Comparison of ENCODE assay signal across 21 mouse cellular contexts in the genomic region with DNA sequence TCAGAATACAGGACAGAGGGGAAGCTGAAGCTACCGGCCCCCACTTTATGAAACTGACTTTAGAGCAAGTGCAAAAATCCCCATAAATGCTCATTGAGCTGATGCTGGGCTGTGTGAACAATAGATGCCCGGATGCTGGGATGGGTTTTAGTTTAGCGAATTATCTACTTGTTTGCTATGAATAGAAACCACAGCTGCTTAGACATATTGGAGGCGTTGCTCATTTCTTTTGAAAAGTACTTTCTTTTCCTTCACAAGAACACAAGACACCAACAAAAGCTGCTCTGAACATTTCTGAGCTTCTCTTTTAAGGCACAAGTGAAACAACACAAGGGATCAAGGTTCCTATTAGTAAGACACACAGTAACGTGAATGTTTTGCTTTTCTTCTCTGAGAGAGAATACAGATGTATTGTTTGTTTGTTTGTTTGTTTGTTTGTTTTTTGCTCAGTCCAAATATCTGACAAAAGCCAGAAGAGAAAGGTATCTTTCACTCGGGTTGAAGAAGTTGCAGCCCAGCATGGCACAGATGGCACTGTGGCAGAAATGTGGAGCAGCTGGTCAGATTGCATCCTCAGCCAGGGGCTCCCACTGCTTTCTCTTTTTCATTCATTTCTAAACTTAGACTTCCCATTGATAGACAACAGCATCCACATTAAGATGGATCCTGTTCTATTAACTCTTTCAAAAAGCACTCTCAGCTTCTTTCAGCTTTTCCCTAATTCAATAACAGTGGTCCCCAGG.
DNase-seq lines count a peak whose midpoint lies in the region; ATAC-seq lines count a peak whose summit lies in the region.
"Had no signal": no experiment of that assay in that cellular context is flagged by ENCODE, and none has a peak within 500 bp of the region (broad histone marks: within the 10 kb centered on the region; RNA-seq: fewer than 3 reads in every experiment).

No protein-coding gene starts in this region.

- WGBS in heart, embryonic 10.5 days = 80% methylated on average over 6 of the region's 6 CpGs

- no peaks in the 10 kb centered on the region for H3K27me3 ChIP-seq in heart, embryonic 10.5 days (ENCODE audit: insufficient read depth, poor library complexity, severe bottlenecking)
- H3K27me3 ChIP-seq: forebrain, embryonic 15.5 days; liver, embryonic 12.5 days; lung, embryonic 15.5 days; megakaryocyte, embryonic 14.5 days; neural tube, embryonic 12.5 days had no signal

- peak; percentile 45 for DNase-seq in right cerebral cortex, adult 18-20 months
- no peak for DNase-seq in right cerebral cortex, postnatal 25 days
- DNase-seq in layer of hippocampus, postnatal 25 days (ENCODE audit: extremely low spot score in 1 of 2, low spot score in 1 of 2) = peak; percentile 11 to 13
- peak; percentile 23 for DNase-seq in left cerebral cortex, postnatal 4 days
- no peak for DNase-seq in ovary, adult 18-20 months (ENCODE audit: low spot score)
- no peak for DNase-seq in heart, embryonic 10.5 days (ENCODE audit: low spot score)
- DNase-seq: adrenal gland, postnatal 10 days; cerebellum, adult 9-11 months; gastrocnemius, postnatal 36 days; kidney, postnatal 10 days had no signal

- H3K4me1 ChIP-seq in heart, embryonic 10.5 days = no peaks in the 10 kb centered on the region
- H3K4me1 ChIP-seq: embryonic facial prominence, embryonic 10.5 days; forebrain, embryonic 15.5 days; limb, embryonic 10.5 days; liver, embryonic 12.5 days; lung, embryonic 15.5 days; megakaryocyte, embryonic 14.5 days; neural tube, embryonic 12.5 days had no signal

- no peaks in the 10 kb centered on the region for H3K36me3 ChIP-seq in heart, embryonic 10.5 days
- H3K36me3 ChIP-seq: embryonic facial prominence, embryonic 10.5 days; forebrain, embryonic 15.5 days; G1E; limb, embryonic 10.5 days; liver, embryonic 12.5 days; lung, embryonic 15.5 days; neural tube, embryonic 12.5 days had no signal

- ATAC-seq in granulocyte monocyte progenitor cell, adult 5-6 weeks (replicated peaks; ENCODE audit: poor library complexity, severe bottlenecking) = no peak
- ATAC-seq: forebrain, embryonic 15.5 days; intestine, embryonic 16.5 days; liver, embryonic 12.5 days had no signal

- intact Hi-C loops in left cerebral cortex, postnatal 4 days (cut with DNase I) = no loop called here

- no peak overlapping the region for H3K27ac ChIP-seq in heart, embryonic 10.5 days
- H3K27ac ChIP-seq: embryonic facial prominence, embryonic 10.5 days; forebrain, embryonic 15.5 days; limb, embryonic 10.5 days; liver, embryonic 12.5 days; lung, embryonic 15.5 days; neural tube, embryonic 12.5 days had no signal

- H3K9me3 ChIP-seq in heart, embryonic 10.5 days = no peaks in the 10 kb centered on the region
- H3K9me3 ChIP-seq: embryonic facial prominence, embryonic 10.5 days; forebrain, embryonic 15.5 days; limb, embryonic 10.5 days; liver, embryonic 12.5 days; lung, embryonic 15.5 days; megakaryocyte, embryonic 14.5 days; neural tube, embryonic 12.5 days had no signal

- H3K4me3 ChIP-seq in heart, embryonic 10.5 days = no peak overlapping the region
- H3K4me3 ChIP-seq: embryonic facial prominence, embryonic 10.5 days; erythroblast, embryonic 14.5 days; forebrain, embryonic 15.5 days; limb, embryonic 10.5 days; liver, embryonic 12.5 days; lung, embryonic 15.5 days; megakaryocyte, embryonic 14.5 days; neural tube, embryonic 12.5 days had no signal

Comparison
In these comparisons a context has a peak if more than half of its experiments do, and no peak if none do; other contexts are left out.
1. DNase-seq: peak in right cerebral cortex, adult 18-20 months (single experiment), layer of hippocampus, postnatal 25 days (2 of 2) and left cerebral cortex, postnatal 4 days (single experiment); none in right cerebral cortex, postnatal 25 days (single experiment), ovary, adult 18-20 months (single experiment) and heart, embryonic 10.5 days (single experiment).